Mouse (Mus musculus): Measurements from ENCODE around the gene Btbd35f15.
"Not testable (repeated sequence)": the region's sequence is repeated elsewhere in the genome, so short reads cannot be mapped to it uniquely, and the experiment has no call there.

Gene Btbd35f15

DNA sequence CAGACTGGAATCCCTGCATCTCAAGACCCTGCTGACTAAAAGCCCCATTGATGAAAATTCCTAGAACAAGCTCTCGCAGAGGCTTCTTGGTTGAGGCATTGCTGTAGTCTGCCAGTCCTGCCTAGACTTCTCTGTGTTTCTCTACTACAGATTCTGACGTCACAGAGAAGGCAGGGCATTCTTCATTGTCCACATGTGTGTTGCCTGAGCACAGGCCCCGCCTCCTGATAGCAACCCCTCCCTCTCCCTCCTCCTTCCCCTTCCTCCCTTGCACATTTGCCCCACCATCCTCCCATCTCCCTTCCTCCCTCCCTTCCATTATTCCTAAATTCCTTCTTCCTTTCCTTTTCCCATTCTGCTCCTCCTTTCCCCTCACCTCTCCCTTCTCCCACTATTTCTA lies at the start of gene Btbd35f15:
TSS of gene Btbd35f15 (minus strand) at position 101 of the 400 bp plus-strand sequence.
- not testable (repeated sequence) for DNase-seq

Data from kidney, postnatal 4 days (tissue).